Mouse (Mus musculus) layer of hippocampus, adult 11-12 months (tissue): Measurements from ENCODE around the gene Ercc8.

ENCODE experiments used
- DNase-seq: peaks from one replicate; pipeline ENCODE4 v3.0.0; 2022; ENCODE audit warnings: low spot score

Gene Ercc8

DNA sequence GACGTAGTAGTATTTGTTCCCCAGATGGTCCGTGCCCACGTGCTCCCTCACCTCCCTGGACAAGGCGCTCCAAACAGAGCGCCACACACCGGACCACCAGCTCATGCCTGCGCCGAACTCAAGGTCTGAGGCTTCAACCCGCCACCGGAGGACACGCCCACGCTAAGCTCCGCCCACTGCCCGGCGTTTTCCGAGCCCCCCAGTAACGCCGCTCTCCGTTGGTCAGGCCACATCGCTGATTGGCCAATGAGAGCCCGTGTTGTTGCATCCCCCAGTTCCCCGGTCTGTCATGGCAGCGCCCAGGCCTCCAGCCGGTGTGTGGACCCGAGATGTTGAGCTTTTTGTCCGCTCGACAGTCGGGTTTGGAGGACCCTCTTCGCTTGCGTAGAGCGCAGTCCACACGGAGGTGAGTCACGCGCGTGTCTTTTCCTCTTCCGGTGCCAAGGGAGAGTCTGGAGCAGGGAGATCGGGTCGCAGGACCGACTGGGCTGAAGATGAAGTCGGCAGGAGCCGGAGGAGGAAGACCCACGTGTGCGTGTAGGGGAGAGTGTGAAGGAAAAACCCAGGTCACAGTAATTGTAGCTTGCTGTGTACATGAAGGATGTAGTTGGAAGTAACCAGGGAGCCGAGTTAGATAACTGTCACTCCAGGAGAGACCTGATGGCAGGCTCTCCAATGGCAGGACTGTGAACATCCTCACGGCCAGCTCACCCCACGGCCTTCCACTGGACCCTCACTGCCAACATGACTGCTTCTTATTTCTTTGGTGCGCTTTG, at the start of gene Ercc8, which contains the start of gene Ndufaf2:
Gene Ercc8, plus strand, starts transcription at position 267 of the 776 bp plus-strand sequence.
Gene Ndufaf2, minus strand, starts transcription at position 159 of the 776 bp plus-strand sequence.
- DNase-seq: peak; percentile 97

DNA sequence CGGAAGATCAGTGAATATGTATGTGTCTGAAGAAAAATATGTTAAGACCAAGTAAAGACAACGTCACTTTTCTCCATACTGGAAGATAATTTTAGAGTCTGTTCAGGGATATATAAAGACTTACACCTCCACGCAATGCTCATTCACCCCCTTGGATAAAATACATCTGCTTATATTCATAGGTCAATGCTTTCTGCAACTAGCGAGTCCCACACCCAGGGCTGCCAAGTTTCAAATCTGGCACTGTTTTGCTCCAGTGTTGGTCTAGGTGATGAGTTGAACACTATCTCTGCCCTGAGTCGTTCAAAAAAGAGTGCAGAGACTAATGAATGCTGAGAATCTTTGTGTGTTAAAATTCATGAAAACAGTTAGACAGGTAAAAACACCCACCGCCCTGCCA, 47.6 kb upstream of the Ercc8 start:
- no peak for DNase-seq

DNA sequence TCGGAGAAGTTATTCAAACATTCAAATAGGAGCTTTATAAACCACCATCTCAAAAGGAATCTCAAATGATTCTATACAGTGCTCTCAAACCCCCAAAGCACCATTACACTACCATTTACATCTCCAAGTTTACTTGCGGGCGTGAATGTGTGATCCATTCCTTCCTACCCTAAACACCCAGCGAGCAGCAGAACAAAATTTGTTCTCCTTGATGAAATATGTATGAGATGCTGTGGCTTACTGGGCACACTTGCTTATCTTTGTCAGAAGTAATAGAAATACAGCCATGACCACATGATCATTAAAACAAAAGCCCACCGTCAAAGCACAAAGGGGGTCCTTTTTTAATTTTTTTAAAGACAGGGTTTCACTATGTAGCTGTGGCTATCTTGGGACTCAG, 45.0 kb upstream of the Ercc8 start:
- DNase-seq: no peak

DNA sequence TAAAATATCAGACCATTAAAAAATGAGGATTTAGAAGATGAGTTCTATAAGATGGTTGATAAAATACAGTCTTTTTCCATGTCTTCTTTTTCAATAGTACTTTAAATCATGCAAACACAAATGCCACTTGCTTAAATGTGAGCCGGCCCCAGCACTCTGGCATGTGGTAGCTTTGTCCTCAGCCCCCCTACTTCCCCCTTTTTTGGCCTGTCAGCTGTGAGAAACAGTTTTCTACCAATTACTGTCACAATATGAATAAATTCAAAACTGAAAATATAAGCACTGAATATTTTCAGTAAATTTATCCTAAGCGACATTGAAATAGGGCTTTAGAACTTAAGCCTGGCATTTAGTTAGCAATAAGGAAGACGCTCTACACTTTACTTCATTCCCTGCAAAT, 44.3 kb upstream of the Ercc8 start:
- no peak for DNase-seq

DNA sequence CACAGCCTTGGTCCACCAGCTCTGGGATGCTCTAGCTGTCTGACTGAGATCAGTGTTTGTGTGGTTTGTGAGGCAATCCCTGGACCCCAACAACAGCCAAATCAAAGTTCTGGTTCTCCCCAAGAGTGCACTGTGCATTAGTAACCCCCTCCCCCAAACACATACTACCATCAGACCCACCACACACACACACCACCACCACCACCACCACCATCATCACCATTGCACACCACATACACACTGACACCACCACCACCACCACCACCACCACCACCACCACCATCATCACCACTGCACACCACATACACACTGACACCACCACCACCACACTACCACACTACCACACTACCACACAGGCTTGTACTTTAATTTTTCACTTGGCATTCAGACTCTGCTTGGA, 40.9 kb upstream of the Ercc8 start:
- DNase-seq: no peak

DNA sequence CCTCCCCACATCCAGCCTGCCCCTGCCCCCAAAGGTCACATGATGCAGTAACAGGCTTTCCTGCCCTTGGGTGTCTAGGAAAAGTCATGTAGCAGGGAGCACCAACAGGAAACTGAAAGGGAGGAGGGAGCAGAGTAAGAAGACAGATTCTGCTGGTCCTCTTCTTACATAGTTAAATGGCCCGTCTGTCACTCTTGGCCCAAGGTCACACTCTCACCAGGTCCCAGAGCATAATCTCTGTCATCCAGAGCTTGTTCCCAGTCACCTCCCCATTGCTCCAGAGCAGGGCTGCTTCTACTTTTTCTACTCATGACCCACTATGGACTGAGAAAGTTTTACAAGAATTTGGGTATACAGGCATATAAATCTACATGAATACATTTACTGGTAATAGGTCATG, 40.3 kb upstream of the Ercc8 start:
- DNase-seq: no peak

DNA sequence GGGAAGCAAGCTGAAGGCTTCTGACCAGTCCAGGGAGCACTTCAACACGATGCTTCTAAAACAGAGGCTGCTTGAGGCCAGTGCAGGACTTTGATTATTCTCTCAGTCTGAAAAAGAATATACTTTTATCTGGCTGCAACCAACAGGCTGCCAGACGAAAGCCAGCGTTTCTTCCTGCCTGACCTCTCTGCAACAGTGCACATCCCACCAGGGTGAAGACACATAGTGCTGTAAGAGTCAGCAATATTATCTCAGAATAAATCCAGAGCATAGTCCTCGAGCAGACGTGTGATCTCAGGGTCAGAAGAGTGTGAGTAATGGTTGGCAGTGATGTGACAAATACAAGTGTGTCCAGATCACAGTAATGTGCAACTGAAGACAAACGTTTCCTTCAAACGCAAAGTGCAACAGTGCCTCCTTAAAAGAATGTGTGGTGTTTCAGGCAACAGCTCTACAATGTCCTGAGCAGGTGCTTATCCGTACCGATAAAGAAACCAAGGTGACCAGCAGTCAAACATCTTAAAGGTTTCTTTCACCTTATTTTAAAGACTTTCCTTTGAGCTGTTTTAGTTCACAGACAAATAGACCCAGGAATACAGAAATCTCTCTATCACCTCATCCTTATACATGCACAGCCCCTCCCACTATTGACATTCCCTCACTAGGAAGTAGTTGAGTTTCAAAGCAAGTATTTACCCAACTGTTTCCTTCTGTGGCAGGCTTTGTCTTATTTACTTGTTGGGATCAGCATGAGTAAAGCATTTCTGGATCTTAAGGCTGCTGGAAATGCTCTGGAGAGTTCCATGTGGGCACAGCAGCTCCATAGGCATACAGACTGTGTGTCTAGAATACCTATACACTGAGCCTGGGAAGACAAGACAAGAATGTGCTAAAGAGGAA, 38.9 kb upstream of the Ercc8 start:
- DNase-seq: no peak

DNA sequence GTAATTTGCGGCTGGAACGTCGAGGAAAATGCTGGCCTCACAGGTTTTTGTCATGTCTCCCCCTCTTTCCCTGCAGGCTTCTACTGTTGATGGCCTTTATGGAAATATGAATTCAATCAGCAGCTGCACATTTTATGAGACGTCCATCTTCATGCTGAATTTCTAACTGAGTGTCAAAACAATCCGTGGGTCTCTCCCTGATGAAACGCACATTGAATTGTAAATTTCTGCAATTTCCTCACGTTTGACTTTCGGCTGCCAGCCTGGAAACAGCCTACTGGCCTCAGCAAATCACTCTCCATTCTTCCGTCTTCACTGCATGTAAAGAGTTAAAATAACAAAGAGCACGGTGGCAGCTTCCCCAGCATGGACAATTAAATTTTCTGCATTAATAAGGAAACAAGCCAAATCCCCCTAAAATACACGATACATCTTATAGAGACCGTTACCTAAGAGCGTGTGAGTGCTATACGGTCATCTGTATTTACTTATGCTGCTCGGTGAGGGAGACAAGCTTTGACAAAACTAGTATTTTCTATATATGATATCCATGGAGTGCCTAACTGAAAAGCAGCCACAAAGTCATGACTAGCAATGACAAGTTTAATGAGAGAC, 35.3 kb upstream of the Ercc8 start:
- DNase-seq: no peak

DNA sequence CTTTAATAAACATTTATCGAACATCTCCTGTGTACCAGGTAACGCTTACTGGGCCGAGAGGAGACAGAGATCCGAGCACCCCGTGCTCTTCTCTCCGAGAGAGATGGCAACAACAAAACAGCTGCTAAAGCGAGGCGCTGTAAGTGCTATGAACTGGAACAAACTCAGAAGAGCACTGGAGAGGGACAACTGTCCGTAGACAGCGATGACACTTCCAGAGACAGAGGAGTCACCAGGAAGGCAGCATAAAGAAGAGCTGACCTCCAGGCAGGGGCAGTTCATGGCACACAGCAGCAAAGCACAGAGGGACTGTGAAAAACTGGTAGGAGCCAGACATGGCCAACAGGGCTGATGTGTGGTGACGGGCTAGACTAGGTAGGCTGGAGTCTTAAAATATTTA, 34.4 kb upstream of the Ercc8 start:
- no peak for DNase-seq

DNA sequence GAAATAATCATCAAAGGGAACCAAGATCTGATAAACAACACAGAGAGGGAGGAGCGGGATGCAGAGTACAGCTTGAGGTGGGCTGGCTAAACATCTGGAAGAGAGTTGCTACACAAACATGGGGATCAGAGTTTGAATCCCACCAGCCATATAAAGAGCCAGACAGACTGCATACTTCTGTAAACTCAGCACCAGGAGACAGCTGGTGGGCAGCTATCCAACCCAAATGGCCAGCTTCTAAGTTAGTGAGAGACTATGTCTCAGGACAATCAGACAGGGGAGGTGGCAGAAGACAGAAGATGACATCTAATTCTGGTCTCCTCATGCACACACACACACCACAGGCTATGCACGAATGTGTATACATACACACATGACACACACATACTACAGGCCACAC, 32.3 kb upstream of the Ercc8 start:
- DNase-seq: no peak

DNA sequence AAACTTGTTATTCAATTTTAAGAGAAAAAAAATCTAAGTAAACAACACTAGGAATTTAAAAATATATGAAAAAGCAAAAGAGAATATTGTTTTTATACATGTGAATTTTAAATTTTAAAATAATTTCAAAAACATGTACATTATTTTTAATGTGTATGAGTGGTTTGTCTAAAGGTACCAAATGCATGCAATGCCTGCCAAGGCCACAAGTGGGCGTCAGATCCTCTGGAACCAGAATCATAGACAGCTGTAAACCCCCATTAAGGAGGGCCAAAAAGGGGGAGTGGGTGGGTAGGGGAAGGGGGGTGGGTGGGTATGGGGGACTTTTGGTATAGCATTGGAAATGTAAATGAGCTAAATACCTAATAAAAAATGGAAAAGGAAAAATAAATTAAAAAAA, 31.4 kb upstream of the Ercc8 start:
- DNase-seq: peak; percentile 41

DNA sequence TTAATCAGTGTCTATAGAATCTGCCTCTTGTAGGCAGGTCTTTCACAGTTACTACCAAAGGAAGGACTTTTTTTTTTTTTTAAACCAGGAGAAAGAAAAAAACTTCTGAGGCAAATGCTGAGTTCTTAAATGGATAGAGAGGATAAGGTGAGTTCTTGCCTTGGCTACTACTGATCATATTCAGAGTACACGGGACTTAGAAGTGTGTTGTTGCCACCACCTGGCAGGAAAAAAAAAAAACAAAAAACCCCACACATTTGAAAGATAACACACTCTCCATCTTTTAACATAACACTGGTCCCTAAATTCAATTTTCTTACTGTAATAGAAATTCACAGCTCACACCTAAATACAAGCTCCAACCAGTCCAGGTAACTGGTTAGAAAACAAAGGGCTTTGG, 30.6 kb upstream of the Ercc8 start:
- DNase-seq: no peak

DNA sequence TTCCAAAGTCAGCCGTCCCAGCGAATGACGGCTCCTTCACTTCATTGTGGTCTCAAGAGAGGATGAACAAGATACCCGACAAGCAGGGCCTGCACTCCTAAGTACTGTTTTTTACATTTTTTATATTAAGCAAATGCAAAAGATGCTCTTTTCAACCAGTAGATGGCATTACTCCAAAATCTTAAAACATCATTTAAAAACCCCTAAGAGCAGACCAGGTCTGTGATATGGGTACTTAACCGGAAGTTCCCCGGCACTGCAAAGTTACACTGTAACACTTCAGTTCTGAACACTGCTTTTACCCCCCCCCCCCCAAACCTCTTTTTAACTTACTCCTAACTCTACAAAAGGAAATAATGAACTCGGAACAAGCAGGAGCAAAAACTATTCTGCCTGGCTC, 29.5 kb upstream of the Ercc8 start:
- no peak for DNase-seq

DNA sequence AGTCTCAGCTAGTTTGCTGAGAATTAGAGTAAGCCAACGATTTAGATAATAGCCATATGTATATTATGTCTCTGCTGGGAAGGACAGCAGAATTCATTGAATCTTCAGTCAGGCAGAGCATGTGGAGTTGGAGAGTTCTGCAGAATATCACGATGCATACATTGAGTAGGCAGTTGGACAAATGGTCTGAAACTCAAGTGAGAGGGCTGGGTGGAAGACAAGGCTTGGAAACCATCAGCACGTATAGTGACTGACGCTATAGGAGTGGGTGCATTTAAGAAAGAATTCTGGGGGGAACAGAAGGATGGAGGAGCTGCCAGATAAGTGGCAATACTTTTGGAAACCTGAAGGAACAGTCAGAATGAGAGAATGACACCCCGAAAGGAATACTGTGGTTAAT, 27.8 kb upstream of the Ercc8 start:
- DNase-seq: no peak

DNA sequence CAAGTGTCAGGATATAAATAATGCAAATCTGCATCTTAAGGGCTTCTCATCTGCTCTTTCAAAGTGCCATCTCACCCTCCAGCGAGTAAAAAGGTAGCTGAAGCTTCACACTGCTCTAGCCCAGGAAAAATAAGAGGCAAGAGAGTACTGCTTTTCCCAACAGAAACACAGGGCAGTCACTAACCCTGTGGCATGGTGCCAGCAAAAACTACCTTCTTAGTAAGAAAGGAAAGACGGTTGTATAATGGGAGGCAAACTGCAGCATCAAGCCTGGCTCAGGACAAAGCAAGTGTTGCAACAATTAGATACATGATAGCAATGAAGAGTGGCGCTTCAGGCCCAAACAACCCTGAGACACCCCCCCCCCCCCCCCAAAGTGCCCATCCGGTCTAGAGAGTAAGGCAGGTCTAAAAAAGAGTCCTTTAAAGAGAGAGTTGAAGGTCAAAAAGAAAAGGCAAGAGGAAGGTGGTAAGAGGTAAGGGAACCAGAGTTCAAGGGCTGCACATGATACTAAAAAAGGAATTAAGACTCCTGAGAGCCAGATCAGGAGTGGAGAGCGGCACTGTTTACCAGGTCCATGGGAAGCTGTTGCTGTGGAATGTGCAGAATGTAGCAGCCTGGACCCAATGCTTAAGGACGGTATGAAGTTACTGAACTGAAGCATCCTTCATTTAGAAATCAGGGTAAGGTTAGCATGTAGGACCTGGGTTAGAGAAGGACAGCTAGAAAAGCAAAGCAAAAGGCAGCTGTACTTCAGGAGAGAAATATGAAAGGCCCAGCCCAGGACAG, 26.3 kb upstream of the Ercc8 start:
- no peak for DNase-seq

DNA sequence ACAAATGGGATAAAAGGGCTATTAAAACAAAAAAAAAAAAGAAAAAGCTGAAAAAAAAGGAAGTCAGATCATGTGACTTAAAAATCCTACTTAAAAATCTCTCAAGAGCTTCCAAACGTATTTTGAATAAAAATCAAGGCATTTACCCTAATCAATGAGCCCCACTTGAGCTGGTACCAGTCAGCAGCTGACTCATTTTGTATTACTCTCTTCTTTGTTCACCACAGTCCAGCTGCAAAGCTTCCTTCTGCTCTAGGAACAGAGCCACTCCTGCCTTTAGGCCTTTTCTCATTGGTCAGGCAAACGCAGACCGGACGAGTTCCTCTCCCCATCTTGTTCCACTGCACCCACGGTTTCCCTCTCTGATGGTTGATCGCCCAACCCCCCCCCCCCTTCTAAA, 22.9 kb upstream of the Ercc8 start:
- no peak for DNase-seq

DNA sequence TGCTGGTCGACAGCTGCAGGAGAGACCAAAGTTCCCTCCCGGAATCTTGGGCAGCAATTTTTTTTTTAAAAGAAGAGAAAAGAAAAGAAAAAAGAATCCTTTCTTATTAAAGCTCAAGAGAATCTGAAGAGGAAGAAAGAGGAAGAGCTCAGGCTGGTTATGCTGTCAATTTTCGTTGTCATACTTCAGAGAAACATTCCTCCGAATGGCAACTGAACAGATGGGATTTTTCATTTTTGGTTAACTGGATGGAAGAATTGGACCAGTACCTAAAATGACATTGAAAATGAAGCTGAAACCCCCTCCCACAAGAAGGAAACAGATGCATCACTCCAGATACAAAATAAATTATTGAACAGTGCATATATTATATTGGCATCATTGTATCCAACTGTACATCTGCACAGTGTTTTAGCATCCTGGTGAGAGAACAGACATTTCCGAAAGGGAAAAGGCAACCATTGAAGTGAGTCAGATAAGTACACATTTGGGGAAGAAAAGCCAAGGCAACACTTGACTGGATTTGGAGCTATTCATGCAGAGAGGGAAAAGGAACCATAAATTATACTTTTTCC, 20.0 kb upstream of the Ercc8 start:
- DNase-seq: no peak

DNA sequence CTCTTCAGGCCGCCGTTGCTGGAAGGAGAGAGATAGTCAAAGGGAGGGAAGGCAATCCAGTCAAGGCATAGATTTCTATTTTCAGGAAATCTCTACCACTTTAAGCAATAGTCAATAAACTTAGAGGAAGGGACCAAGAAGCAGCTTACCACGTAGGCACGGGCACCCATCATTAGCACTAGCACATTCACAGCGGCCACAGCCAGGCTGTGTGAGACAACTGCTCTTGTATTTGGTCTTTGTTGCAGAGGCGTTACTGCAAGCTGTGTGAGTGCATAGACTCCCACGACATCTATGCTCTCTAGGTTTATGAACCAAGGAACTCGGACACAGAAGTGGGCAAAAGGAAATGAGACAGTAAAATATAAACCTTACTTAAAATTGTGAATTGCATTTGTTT, 14.4 kb upstream of the Ercc8 start:
- no peak for DNase-seq

DNA sequence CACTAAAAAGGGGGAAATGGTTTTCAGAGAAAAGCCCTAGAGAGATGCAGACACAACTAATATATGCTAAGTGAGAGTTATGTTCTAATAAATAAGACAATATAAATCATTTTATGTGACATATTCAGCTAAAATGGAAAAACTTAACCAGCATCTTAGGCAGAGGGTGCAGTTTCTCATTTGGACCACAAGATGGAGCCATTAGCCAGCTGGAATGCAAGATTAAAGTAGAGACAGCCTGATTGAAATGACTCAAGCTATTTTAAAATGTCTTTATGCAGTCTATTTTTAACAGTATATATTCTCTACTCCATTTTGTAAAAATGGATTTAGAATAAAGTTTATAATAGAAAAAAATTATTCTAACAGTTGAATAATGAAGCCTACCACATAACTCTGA, 6.7 kb upstream of the Ercc8 start:
- no peak for DNase-seq

DNA sequence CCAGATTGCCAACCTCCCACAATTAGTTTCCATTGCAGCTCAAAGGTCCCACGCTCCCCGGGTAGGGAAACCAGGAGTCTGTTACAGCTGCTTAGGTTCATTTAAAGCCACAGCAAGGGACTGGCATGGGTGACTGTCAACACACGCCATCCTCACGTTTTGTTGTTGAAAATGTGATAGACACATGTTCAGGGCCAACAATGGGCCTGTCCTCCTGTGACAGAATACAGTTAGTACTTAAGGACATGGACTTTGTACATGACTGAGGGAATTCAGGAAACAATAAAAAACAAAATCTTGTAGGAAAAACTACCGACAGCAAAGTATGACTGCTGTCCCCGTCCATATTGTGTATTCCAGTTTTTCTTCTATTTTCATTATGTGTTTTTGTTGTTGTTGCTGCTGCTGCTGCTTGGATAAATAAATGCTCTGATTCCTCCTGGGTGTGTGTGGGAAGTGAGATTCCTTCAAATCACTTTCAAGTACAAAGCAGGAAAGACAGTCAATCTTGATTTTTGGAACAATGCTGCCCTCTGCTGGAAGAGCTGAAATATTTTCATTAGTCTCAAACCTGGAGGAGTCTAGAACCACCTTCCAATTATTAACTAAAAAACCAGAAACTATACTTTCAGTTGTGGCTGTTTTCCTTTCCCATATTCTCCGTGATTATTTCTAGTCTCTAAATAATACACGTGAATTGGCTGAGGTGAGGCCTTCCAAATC, 5.7 kb upstream of the Ercc8 start:
- DNase-seq: peak; percentile 50

DNA sequence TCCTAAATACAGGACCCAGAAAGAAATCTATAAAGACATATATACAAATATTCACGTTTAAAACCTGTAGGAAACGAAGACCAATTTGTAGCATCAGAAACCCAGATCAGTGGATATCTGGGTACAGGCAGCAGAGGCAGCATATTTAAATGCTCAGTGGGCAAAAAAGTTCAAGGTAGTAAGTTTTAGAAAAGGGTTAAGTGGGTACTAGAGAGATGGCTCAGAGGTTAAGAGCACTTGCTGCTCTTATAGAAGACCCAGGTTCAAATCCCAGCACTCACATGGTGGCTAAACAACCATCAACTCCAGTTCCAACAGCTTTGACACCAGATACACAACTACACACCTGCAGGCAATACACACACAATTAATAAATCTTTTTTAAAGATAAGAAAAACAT, 1.4 kb upstream of the Ercc8 start:
- DNase-seq: no peak
